Mouse (Mus musculus): Measurements from ENCODE around the gene Tas2r143.

- no peak for TF ChIP-seq POLR2A (IDR thresholded peaks at IDR 0.05; ENCODE audit: low read depth, low read length)
- no peak for TF ChIP-seq CTCF (IDR thresholded peaks at IDR 0.05; ENCODE audit: extremely low read depth, insufficient read depth, insufficient read length, insufficient replicate concordance)
Observed at GRCm38 (mm10) chr6:42385635-42386034, 14.4 kb upstream of the Tas2r143 start.

Data from spleen, adult 2 months (tissue).